Mouse (Mus musculus): ENCODE data around the gene Fam53b. TPM values are rescaled to one million over a fixed set of nuclear protein-coding genes. Genes with fewer than 3 reads are reported as not detected.
"Not testable (repeated sequence)": the region's sequence is repeated elsewhere in the genome, so short reads cannot be mapped to it uniquely, and the experiment has no call there.

The Fam53b gene
- polyA plus RNA-seq, 1 experiment from 2014 or later: 37.7 TPM

DNA sequence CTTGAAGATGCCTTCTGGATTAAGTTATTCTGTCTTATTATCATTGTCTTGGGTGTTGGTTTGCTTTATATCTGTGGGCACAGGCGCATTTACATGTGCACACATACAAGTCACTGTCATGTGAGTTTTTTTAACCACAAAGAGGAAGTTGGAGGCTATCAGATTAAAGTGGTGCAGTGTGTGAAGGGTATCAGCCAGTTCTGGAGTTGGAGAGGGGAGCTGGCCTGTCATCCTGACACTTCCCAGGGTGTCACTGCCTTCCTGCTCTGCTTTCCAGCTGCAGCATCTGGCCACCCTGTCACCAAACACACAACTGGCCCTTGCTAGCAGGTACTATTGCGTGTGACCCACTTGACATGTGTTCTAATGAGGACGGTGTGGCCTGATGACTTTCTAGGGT lies 127.2 kb downstream of the Fam53b start:
- peak; percentile 59 for DNase-seq (ENCODE audit: low spot score)

DNA sequence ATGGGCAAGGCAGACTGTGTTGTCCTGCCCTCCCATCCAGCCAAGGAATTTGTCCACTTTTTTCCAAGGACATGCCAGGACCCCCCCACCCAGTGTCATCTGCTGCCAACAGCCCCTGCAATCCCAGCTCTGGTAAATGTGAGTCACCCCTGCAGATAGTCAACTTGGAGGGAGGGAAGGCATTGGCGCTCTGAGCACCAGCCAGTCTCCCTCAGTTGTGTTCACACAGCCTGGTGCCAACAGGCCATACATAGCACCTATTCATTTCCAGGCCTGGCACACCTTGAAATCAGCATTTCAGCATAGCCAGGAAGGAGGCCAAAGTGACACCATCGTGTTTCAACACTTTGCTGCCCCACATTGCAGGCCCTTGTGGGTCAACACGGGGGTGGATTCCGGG lies 129.8 kb downstream of the Fam53b start:
- no peak for DNase-seq (ENCODE audit: low spot score)

DNA sequence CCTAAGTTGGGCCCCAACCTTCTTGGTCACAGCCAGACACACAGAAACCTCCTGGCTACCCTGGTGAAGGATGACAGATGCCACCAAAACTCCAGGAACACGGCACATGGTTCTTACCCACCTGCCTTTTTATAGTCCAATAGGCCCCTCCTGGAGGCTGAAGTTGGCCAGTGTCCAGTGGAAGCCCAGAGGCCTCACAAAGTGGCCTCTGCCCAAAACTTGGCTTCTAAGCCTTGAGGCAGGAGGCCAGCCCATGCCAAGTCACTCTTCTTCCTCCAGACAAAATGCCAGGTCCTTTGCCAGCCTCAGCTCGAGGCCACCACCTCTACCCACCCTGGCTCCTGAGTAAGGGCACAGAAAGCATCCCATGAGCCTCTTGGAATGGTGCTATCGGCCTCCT lies 130.8 kb downstream of the Fam53b start:
- no peak for DNase-seq (ENCODE audit: low spot score)

DNA sequence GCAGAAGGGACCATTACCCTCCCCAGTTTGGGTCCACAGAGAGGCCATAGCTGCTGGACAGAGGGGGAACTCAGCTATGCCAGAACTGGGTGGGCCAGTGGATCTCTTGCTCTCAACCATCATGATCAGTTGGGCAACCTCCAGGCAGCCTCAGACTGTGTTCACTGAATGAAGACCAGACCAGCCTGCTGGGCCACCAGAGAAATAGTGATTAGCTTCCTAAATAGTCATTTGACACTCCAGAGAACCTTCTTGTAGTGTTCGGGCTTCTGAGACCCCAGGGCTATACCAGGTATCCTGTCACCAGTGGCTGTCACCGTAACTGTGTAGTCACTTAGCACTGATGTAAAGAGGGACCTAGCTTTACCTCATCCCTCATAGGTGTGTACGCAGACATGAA lies 131.3 kb downstream of the Fam53b start:
- no peak for DNase-seq (ENCODE audit: low spot score)

DNA sequence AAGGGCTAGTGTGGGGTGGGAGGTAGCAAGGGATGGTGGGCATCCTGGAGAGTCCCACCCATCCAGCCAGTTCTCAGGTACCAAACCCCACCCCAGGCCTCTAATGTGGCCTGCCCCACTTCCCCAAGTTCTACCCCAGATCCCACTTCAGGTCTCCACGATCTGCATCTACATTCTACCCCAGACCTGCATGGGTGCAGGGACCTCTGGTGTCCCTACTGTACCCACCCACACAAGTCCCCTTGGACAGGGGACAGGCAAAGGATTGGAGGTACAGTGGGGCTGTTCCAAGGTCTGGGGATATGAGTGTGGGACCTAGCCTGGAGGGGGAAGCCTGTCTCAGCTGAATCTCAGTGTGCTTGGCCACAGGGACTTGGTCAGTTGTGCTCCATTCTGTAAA lies 131.9 kb downstream of the Fam53b start:
- no peak for DNase-seq (ENCODE audit: low spot score)

DNA sequence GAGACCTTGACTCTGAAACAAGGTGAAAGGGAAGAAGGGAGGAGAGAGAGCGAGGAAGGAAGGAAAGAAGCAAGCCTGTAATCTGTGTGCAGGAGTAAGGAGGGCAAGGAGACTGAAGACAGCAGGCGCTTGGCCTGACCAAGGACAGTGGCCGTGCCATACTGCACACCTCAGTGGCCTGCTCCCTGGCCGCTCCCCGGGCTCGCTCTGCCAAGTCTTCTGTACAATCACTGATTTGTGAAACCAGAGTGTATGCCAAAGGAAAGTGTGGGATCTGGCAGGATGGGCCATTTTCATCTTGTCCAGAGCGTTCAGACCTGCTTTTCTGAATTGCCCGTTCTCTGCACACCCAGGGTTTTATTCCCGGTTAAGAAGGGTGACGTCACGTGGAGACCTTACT lies 132.4 kb downstream of the Fam53b start:
- DNase-seq (ENCODE audit: low spot score): no peak

DNA sequence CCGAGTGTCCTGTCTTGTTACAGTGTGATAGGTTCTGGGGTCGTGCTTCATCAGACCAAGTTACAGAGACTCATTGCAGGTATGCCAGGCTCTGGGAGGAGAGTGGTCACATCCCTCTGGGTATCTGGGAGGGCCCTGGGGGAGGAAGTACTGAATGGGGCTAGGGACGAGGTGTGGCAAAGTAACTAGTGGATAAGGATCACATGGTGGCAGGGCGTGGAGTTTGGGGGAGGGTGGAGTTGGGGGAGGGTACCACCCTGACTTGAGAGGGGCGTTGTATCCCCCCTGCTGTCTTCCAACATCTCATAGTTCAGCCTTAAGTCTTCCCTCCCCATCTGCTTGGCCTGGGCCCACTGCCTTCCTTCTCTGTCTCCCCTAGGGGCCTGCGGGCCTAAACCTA lies 134.1 kb downstream of the Fam53b start:
- DNase-seq (ENCODE audit: low spot score): no peak

DNA sequence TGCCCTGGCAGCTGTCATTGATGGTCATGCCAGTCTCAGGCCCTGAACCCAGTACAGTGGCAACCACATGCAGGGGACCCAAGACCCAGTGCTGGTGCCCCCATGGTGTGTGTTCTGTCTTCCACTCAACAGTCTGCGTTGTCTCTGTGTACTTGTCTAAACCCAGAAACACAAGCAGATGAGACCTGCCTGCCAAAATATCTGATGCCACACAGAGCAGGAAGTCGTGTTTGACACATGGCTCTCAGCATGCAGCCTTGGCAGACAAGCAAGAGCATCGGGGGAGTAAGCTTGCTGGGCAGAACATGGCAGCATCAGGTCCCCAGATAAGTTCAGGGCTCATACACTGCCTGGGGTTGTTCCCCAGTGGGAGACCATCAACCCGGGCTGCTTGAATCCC lies 134.6 kb downstream of the Fam53b start:
- DNase-seq (ENCODE audit: low spot score): no peak

DNA sequence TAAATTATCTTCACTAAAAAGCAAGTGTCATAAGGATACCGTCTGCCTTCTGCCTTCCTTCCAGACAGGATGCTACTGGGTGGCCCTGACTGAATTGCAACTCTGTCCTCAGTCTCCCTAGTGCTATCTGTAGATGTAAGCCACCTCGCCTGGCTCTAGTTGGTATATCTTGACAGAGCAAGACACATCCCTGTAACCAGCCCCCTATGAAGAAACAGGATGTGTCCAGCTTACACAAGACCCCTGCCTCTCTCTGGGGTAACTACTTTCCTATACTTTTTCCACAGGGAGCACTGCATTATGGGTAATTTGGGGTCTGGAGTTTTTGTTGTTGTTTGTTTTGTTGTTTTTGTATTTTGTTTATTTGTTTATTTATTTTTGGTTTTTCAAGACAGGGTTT lies 137.8 kb downstream of the Fam53b start:
- no peak for DNase-seq (ENCODE audit: low spot score)

DNA sequence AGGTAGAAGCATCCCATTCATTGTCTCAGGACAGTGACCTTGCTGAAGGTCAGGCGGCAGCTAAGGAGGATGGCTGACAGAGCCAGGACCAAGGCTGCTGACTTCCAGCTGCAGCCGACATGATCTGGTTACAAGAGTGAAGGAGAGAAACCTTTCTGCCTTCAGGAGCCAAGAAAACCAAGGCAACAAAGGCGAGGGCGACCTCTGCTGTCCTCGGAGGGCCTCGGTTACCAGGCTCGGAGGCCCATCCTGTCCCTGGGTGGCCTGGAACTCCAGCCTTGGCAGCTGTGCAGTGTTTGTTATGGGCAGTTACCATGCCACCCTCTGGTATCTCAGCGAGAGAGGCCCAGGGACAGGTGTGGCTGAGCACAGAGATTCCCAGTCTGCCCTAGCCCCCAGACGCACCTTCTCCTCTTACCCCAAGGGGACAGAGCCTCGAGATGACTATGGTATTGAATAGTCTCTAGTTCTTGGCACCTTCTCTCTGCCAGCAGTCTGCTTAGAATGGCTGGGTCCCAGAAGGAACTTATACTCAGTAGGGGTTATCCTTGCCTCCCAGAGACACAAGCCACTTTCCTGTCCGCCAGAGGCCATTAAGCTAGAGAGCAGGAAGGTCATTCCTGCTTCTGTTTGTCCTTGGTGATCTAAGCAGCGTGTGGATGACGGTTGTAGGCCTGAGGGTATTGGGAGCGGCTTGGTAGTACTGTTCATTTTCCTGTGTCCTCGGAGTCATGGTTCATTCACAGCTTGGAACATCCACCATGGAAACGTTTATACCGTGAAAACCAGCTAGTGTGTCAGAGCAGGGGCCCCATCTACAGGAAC lies 139.5 kb downstream of the Fam53b start:
- no peak for DNase-seq (ENCODE audit: low spot score)

DNA sequence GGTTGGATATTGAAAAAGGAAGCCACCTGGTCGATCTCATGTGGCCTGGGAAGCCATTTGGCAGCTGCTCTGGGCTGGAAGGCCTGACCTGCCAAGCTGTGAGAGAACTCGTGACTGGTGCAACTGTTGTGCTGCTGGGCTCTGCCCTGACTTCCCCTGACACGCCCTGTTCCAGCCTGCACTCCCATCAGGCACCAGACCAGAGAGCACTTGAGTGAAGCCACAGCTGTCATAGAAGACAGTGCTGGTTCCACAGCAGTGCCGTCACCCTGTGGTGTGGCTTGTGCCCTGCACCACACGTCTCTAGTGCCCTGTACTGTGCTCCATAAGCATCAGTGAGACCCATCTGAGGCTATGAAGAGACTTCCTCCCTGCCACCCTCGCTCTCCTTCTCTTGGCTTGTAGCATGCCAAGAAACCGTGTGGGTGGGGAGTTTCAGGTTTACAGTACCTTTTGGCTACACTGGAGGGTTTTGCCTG lies 141.2 kb downstream of the Fam53b start:
- DNase-seq (ENCODE audit: low spot score): peak; percentile 28

DNA sequence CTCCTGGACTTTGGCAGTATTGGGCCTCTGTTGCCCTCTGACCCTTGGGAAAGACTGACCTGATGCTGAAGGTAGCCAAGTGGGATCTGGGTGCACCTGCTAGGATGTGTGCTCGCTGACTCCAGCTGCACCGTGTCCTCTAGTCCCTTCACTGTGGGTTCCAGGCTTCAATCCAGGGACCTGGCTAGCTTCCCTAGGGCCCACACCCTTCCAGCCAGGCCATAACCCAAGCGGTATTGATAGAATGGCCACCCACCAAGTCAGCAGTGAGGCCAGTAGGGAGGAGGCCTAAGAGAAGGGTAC lies 142.9 kb downstream of the Fam53b start:
- no peak for DNase-seq (ENCODE audit: low spot score)

DNA sequence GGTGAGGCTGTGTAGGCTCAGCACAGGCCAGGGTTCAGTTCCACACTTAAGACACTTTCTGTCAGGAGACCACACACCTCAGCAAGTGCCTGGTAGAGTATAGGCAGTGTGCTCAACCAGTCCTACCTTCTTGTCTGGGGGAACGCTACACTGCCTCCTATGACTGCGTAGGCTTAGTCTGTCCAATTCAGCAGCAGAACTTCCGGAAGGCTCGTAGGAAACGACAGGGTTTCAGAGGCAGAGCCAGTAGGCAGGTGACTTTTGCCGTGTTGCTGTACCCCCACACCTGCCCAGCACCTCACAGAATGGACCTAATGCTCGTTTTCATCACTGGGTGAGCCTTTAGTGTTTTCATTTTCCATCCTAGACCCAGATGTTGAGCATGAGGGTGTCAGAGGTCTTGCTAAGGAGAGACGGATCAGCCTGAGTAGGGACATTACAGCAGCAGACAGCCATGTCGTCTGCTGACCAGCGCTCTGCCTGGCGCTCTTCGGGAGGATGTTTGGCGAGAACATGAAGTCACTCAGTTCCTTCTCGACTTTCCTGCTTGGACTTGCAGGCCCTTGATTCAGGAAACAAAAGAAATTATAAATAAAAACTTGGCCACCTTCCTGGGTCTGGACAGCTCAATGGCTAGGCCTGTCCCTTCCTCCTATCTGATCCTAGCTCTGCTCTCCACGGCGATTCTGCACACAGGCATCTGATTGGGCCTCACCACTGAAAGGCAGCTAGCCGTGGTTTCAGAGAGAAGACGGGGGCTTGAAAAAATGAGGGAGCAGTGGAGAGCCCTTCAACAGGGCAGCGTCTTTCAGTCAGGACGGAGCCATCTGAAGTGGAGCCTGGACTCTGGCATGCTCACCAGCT lies 143.5 kb downstream of the Fam53b start:
- DNase-seq (ENCODE audit: low spot score): no peak

DNA sequence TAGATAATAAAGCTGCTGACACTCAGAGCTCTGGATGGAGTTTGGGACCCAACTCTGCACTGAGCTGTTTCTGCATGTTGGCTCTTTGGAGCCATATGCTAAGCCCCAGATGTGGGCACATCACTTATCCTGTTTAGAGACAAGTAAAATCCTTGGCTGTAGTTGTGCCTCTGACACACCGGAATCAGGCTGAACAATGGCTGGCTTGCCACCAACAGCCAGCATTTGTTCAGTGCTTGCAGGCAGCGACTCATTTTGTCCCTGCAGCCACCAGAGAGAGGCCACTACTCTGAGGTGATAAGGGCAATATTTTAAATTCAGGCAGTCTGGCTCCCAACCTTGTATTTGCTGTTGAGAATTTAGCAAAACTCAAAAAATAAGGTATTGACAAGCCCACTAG lies 145.1 kb downstream of the Fam53b start:
- no peak for DNase-seq (ENCODE audit: low spot score)

DNA sequence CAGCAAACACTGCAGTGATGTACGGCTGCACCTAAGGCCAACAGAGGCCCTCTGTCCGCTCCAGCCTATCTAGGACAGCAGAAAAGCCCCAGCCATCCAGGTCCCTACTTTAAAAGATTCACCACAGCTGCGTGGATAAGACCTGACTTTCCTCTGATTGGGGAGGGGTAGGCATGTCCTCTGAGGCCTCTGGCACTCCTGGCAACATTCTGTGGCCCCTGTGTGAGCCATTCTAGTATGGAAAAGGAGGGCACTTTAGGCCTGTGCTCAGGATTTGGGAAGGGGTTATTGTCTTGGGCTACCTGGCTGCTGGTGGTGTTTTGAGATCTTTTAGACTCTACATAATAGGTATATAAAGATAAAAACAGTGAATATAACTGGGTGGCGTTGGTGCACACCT lies 147.2 kb downstream of the Fam53b start:
- DNase-seq (ENCODE audit: low spot score): no peak

DNA sequence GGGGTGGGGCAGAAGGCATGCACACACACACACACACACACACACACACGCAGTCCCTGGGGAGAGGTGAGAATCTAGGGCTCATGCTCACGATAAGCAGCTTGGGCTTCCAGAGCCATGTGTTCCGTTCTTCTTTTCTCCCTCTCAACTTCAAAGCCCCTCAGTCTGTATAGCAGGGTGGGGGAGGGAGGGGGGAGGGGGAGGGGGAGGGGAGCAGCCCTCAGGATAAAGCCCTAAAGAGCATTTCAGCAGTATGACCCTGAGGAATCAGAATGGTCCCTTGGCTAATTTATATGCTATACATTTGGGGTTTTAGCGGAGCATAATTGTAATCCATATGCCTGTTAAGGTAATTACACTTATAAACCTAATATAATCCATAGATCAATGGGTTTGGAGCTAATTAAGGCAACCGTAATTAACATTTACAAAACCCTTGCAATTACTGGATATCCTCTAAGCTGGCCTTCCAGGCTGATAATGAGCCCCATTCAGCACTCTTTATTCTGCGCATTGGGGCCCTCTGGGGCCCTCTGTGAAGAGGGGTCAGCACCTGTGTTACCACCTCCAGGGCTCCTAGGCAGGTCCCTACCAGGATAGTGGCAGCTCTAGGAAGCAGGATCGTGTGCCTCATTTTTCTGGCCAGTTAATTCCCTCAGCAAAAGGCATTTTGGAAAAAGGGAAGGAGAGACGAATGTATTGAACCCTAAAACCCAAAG lies 147.9 kb downstream of the Fam53b start:
- DNase-seq (ENCODE audit: low spot score): no peak

DNA sequence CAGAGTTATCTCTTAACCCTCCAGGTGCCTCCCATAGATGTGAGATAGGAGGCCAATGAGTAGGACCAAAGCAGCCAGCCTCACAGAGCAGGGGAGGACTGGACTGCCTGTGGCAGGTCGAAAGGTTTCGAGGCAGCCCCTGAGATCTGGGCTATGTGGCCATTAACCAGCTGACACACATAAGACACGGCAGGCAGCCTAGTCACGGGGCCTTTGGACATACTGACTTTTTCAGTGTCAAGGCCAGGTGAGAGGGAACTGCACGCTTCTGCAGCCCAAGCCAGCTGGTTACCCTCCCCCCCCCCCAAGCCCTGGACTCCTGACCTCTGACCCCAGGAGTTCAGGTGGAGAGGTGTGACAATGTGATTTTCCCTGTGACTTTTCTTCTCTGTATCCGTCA lies 148.9 kb downstream of the Fam53b start:
- DNase-seq (ENCODE audit: low spot score): no peak

DNA sequence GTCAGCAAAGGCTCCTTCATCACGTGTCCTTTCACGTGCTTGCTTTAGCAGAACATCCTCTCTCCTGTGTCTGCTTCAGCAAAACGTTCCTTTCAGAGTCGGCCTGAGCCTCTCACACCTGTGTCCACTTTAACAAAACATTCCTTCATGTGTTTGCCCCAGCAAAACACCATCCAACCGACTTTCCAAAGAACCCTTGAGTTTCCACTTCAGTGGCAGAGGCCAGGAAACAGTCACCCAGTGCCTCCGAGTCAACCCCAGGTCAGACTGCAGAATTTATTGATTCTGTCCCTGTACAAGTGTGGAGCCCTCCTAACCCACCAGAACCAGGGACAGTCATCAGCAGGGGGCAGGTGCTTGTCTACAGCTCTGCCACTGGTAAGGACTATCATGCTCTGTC lies 150.9 kb downstream of the Fam53b start:
- not testable (repeated sequence) for DNase-seq (ENCODE audit: low spot score)

All from thymus, postnatal 0 days (tissue).